Mouse (Mus musculus) neural tube, embryonic 14.5 days (tissue): ENCODE measurements around the gene Kif19a. TPM values are rescaled to one million over a fixed set of nuclear protein-coding genes. Genes with fewer than 3 reads are reported as not detected.

Source experiments
- ATAC-seq: fragments of 200-750 bp; cut with Nextera tagmentation; 2 replicates; pipeline ENCODE4 v1.8.0; 2017; ENCODE audit warnings: low read depth, mild to moderate bottlenecking, moderate TSS enrichment, moderate library complexity
- H3K27ac ChIP-seq: fragments of 300-500 bp; sonication (generic); 2 replicates; pipeline ENCODE4 v1.5.1; 2014; ENCODE audit warnings: low read depth, mild to moderate bottlenecking, control low read depth, low read length, moderate library complexity, mixed read lengths
- H3K27me3 ChIP-seq: fragments of 300-500 bp; sonication (generic); 2 replicates; pipeline ENCODE4 v1.6.1; 2014; ENCODE audit warnings: low read length; ENCODE audit not compliant: control insufficient read depth, insufficient read depth
- H3K36me3 ChIP-seq: fragments of 300-500 bp; sonication (generic); 2 replicates; pipeline ENCODE4 v1.6.1; 2014; ENCODE audit warnings: low read length, mixed read lengths; ENCODE audit not compliant: control insufficient read depth, insufficient read depth
- H3K4me1 ChIP-seq: fragments of 300-500 bp; sonication (generic); 2 replicates; pipeline ENCODE4 v1.6.1; 2014; ENCODE audit warnings: low read length; ENCODE audit not compliant: control insufficient read depth, insufficient read depth
- H3K4me2 ChIP-seq: fragments of 300-500 bp; sonication (generic); 2 replicates; pipeline ENCODE4 v1.6.1; 2014; ENCODE audit warnings: mild to moderate bottlenecking, low read depth, low read length, control low read depth
- H3K4me3 ChIP-seq: fragments of 300-500 bp; sonication (generic); 2 replicates; pipeline ENCODE4 v1.5.1; 2014; ENCODE audit warnings: low read depth, low read length, control low read depth, mixed read lengths
- H3K9ac ChIP-seq: fragments of 300-500 bp; sonication (generic); replicated peaks from 2 replicates; pipeline ENCODE4 v1.6.1; 2014; ENCODE audit warnings: low read depth, mild to moderate bottlenecking, control low read depth, low read length, mixed read lengths
- H3K9me3 ChIP-seq: fragments of 300-500 bp; sonication (generic); 2 replicates; pipeline ENCODE4 v1.6.1; 2016; ENCODE audit warnings: low read length; ENCODE audit not compliant: control insufficient read depth
- WGBS: fragments of 180-500 bp; shearing (Covaris S2); extraction: QIAGEN DNeasy Blood & Tissue Kit; methylation state at CpG from one replicate; pipeline ENCODE4 v1.1.7; 2014; 5-methylcytosine and 5-hydroxymethylcytosine counted together
- polyA plus RNA-seq: library from polyadenylated mRNA; unstranded; fragments of >200 nt; fragmentation: Nextera tagmentation; extraction: Ambion mirVana; gene quantifications from 2 replicates; pipeline ENCODE4 v1.2.1, GENCODE M21; 2014

Gene Kif19a
- polyA plus RNA-seq, 1 experiment from 2014 or later, result 0.56 TPM

DNA sequence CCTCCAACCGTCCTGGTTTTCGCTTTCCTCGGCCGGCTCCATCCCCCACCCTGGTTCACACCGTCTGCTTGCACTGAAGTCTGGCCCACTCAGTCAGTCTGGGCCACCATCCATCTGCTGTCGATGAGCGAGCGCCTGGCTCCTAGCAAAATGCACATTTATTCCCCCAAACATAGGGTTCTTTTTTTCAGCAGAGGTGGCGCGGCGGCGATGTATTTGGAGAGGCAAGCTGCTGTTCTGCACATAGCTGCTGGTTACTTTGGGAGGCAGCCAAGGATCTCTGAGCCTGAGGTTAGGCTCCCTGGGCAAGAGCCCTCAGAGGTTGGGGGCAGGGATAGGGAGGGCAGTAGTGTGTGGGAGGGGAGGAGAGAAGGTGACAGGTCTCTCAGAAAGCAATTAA lies 57.5 kb downstream of the Kif19a start:
- ATAC-seq, result peak; percentile 41; the same call in 1 of the 2 replicates
- Histone ChIP-seq H3K4me2 (no peak overlapping the region), H3K4me1 (peaks cover 8% of the 10 kb centered on the region; the same call in 1 of the 2 replicates), H3K27me3 (no peaks in the 10 kb centered on the region), H3K27ac (no peak overlapping the region; the same call in 1 of the 2 replicates), H3K4me3 (no peak overlapping the region), H3K9me3 (no peaks in the 10 kb centered on the region), H3K36me3 (no peaks in the 10 kb centered on the region), H3K9ac (no peak overlapping the region)
- WGBS, result 36% methylated on average over 12 of the region's 12 CpGs

DNA sequence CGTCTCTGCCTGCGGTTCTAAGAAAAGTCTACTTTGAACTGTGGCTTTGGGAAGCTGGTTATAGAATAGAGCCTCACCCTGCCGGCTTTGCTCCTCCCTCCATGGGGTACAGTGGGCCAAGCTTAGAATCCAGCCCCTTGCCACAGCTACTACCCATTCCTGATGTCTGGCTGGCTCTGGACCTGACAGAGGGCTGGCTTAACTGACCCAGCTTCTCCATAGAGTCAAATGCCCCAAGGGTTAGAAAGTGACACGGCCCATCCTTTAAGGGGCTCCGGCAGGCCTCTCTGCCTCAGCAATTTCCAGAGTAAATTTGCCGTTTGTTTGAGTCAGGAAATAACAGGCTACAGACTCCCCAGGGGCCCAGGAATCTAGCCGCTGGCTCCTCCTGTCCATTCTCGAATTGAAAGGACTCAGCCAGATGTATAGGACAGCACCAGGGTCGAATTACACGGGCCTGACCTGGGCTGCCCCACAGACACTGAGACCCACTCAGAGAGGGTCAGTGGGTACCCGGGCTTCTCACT lies 58.1 kb downstream of the Kif19a start:
- no peak for ATAC-seq
- Histone ChIP-seq H3K9me3 (no peaks in the 10 kb centered on the region), H3K36me3 (no peaks in the 10 kb centered on the region), H3K27me3 (no peaks in the 10 kb centered on the region), H3K9ac (0 out of 2 replicates have a peak overlapping the region, but pooled peaks have one; percentile 21), H3K4me2 (no peak overlapping the region), H3K27ac (no peak overlapping the region; the same call in 1 of the 2 replicates), H3K4me1 (peaks cover 8% of the 10 kb centered on the region; the same call in 1 of the 2 replicates), H3K4me3 (no peak overlapping the region)
- 3% methylated on average over 11 of the region's 11 CpGs for WGBS

- WGBS, result 75% methylated on average over 5 of the region's 5 CpGs
- no peaks in the 10 kb centered on the region for H3K27me3 ChIP-seq
- H3K9me3 ChIP-seq, result no peaks in the 10 kb centered on the region
- no peak for ATAC-seq
- peaks cover 16% of the 10 kb centered on the region for H3K4me1 ChIP-seq
- no peaks in the 10 kb centered on the region for H3K36me3 ChIP-seq
- no peak overlapping the region for H3K27ac ChIP-seq
- H3K9ac ChIP-seq, result no peak overlapping the region
- no peak overlapping the region for H3K4me3 ChIP-seq
- no peak overlapping the region for H3K4me2 ChIP-seq
Observed at GRCm38 (mm10) chr11:114826686-114827085, 61.5 kb downstream of the Kif19a start.

GRCm38 (mm10) chr11:114829499-114830432 lies 64.6 kb downstream of the Kif19a start:
- no peak overlapping the region for H3K27ac ChIP-seq
- no peak for ATAC-seq

GRCm38 (mm10) chr11:114830433-114830773 lies 65.2 kb downstream of the Kif19a start:
- H3K4me3 ChIP-seq, result no peak overlapping the region

More at GRCm38 (mm10) chr11:114829499-114830432, 64.6 kb downstream of the Kif19a start:
- Histone ChIP-seq H3K9me3 (no peaks in the 10 kb centered on the region), H3K4me1 (peaks cover 8% of the 10 kb centered on the region; the same call in 1 of the 2 replicates), H3K36me3 (no peaks in the 10 kb centered on the region), H3K4me3 (0 out of 2 replicates have a peak overlapping the region, but pooled peaks have one; percentile 13), H3K4me2 (peak overlapping the region; percentile 38), H3K27me3 (no peaks in the 10 kb centered on the region), H3K9ac (peak overlapping the region; percentile 32; the same call in 1 of the 2 replicates)
- WGBS, result 9% methylated on average over 24 of the region's 24 CpGs

GRCm38 (mm10) chr11:114833166-114833565 lies 68.0 kb downstream of the Kif19a start:
- no peaks in the 10 kb centered on the region for H3K27me3 ChIP-seq
- H3K27ac ChIP-seq, result no peak overlapping the region
- WGBS, result 77% methylated on average over 5 of the region's 5 CpGs
- H3K9me3 ChIP-seq, result no peaks in the 10 kb centered on the region
- peaks cover 8% of the 10 kb centered on the region; the same call in 1 of the 2 replicates for H3K4me1 ChIP-seq
- H3K36me3 ChIP-seq, result no peaks in the 10 kb centered on the region
- no peak overlapping the region for H3K4me2 ChIP-seq
- ATAC-seq, result no peak
- no peak overlapping the region for H3K9ac ChIP-seq
- H3K4me3 ChIP-seq, result no peak overlapping the region

More at GRCm38 (mm10) chr11:114830433-114830773, 65.2 kb downstream of the Kif19a start:
- Histone ChIP-seq H3K36me3 (no peaks in the 10 kb centered on the region), H3K9me3 (no peaks in the 10 kb centered on the region), H3K9ac (no peak overlapping the region), H3K4me2 (peak overlapping the region; percentile 38), H3K4me1 (peaks cover 8% of the 10 kb centered on the region; the same call in 1 of the 2 replicates), H3K27ac (no peak overlapping the region), H3K27me3 (no peaks in the 10 kb centered on the region)
- ATAC-seq, result no peak
- WGBS, result 12% methylated on average over 8 of the region's 8 CpGs

Other genes with a start within 250 kb of the Kif19a start
- 674 and 718 TPM in 2 replicates for gene Rpl38, start 96.9 kb upstream of the Kif19a start, polyA plus RNA-seq
- gene Ttyh2, start 90.0 kb upstream of the Kif19a start, polyA plus RNA-seq, result 28.0 and 34.8 TPM in 2 replicates
- 0.71 and 2.0 TPM in 2 replicates for gene Dnaic2, start 38.0 kb upstream of the Kif19a start, polyA plus RNA-seq
- 18.8 and 20.4 TPM in 2 replicates for gene Btbd17, start 30.6 kb downstream of the Kif19a start, polyA plus RNA-seq
- gene Gpr142, start 33.5 kb downstream of the Kif19a start, polyA plus RNA-seq, result not detected in 2 replicates
- 3.7 and 9.0 TPM in 2 replicates for gene Gprc5c, start 85.8 kb downstream of the Kif19a start, polyA plus RNA-seq
- gene Cd300a, start 124.7 kb downstream of the Kif19a start, polyA plus RNA-seq, result 0.79 and 1.5 TPM in 2 replicates
- gene Cd300lb, start 169.0 kb downstream of the Kif19a start, polyA plus RNA-seq, result not detected in 2 replicates
- gene Cd300c, start 203.8 kb downstream of the Kif19a start, polyA plus RNA-seq, result not detected in 2 replicates
- not detected in 2 replicates for gene Cd300ld, start 224.5 kb downstream of the Kif19a start, polyA plus RNA-seq
- gene Cd300c2, start 236.5 kb downstream of the Kif19a start, polyA plus RNA-seq, result 1.0 and 1.4 TPM in 2 replicates